Mouse (Mus musculus): ENCODE results near the gene Rab3ip.

- TF ChIP-seq CTCF (IDR thresholded peaks at IDR 0.05; ENCODE audit: low read depth), result no peak
- TF ChIP-seq EP300 (optimal IDR thresholded peaks at IDR 0.05), result no peak
Measured at GRCm38 (mm10) chr10:116930506-116930905, 20.1 kb downstream of the Rab3ip start.
